Mouse (Mus musculus): ENCODE data around the gene Zfp335.

DNA sequence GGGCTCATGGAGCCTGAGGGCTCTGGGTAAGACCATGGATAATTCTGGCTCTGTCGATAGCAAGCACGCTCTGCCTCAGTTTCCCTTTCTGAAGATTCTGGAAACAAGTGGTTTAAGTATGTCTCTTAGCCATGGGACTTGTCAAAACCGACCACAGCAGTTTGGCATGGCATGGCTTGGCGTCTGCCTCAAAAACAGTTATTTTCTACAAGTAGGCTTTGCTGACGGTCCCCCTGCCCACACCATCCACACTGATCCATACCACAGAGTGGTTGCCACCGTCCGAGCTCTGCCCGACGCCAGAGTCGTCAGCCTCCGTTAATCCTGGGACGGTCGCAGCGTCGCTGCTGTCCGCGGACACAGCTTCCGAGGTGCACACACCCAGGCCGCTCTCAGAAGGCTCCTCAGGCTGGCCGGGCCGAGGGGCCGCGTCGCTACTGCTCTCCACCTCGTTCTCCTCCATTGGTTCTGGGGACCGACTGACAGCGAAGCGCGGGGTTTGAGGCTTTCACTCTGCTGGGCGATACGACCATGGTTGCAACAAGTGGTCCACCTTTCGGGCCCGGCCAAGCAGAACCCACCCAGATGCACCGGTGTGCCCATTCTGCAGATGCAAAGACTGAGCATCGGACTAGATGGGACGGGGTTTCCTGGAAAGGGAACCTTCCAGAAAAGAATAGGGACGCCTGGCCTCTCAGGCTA lies 1.0 kb downstream of the Zfp335 start:
- TF ChIP-seq POLR2A (IDR thresholded peaks at IDR 0.05; ENCODE audit: insufficient read depth, low read depth, low read length) (no peak), CTCF (IDR thresholded peaks at IDR 0.05) (no peak)
